Mouse (Mus musculus): ENCODE measurements at regions not wholly inside any gene's neighbourhood (a gene's known extent, or its start where the extent isn't known, plus 50 kb on each side); places are given as distances from the start of the nearest gene placed in this dataset.
A peak's percentile ranks its signal among the peaks of the same experiment; 100 is the strongest.

DNA sequence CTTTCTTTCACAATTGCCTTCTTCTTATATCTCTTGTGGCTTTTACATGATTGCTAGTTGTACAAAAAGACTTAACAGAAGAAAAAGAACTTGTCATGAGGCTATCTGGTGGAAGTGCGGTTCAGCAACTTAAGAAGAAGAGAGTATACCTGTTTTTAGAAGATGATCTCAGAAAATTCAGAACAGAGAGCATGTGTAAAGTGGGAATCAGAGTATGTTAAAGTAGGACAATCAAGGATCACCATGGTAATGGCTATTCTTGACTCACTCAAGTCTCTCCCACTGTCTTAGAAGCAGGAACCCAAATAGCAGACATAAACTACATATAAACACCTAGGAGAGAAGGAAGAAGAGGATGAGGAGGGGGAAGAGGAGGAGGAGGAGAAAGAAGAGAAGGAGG is 857.9 kb upstream of the Nr2f1 start:
- DNase-seq (ENCODE audit: low spot score in 2 of 2), result no peak

DNA sequence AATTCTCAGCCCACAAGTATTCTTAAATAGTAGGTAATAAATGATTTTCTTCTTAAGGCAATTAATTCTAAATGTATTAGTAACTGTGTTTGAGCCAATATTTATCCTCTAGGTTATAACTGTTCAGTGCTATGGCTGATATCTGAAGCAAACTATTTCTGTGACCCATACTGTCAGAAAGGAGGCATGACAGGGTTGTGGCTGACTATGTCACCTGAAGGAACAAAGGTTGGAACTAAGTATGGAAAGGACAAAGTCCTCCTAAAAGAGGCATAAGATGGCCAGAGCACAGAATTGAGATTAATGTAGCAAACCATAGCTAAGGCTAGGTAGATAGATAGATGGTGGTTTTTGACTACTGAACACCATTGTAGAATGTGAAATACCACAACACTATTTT is 854.9 kb upstream of the Nr2f1 start:
- DNase-seq (ENCODE audit: low spot score in 2 of 2), result no peak

DNA sequence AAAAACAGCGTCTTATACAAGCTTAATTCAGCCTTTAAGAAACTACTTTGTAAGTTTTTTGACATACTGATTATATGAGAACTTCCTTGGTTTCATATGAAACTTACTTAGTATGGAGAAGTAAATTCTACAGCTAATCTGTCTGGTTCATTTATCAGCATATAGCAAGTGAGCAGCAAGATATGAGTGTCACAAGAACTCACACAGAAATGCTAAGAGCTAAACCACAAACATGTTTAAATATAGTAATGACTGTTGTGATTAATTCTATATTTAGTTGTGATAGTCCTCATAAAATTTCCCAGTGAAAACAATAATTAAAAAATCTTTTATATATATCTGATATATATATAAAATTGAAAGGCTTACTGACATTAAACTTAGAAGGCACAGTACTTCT is 853.9 kb upstream of the Nr2f1 start:
- DNase-seq (ENCODE audit: low spot score in 2 of 2), result no peak

DNA sequence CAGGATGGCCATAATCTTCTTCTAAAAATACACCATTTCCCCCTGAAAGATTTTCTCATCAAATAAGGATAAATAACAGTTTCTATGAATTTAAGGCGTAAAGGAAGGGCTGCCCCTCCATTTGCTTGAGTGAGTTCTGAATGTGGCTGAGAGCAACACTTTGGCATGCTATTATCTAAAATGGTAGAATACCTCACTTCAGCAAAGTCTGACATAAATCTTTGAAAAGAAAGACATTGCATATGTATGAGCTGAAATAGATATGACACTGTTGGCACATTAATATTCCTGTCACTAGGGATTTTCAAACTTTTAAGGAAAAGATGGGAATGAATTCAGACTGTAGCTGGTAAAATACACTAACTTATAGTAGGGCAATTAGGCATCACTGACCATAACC is 847.7 kb upstream of the Nr2f1 start:
- no peak for DNase-seq (ENCODE audit: low spot score in 2 of 2)

DNA sequence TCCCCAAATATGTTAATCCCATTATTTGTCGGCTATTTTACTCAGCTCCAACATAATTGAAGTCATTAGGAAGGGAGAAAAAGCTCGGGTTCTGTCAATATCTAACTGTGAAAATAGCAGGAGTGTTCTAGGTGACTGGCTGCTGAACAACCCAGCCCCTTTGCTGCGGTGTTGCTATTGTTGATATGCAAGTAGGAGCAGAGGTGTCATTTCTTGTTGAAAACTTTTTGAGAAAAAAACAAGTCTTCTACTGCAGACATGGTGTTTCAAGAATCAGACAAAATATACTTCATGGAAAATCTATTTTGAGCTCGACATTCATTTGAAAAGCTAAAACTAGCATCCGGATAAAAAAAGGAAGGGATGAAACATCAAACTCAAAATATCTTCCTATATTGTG is 845.1 kb upstream of the Nr2f1 start:
- DNase-seq (ENCODE audit: low spot score in 2 of 2), result no peak

DNA sequence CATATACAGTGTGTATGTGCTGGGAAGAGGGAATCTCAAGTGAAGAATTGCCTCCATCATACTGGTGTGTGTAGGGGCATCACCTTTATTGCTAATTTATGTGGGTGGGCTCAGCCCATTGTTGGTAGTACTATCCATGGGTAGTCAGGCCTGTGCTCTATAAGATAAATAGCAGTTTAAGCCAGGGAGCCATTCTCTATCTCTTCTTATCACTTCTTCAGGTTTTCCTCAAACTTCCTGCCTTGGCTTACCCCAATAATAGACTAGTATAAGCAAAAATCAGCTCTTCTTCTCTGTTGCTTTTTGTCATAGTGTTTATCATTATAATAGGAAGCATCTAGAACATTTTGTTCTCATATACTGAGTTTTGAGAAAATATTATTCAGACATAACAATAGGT is 838.3 kb upstream of the Nr2f1 start:
- DNase-seq (ENCODE audit: low spot score in 2 of 2), result no peak

DNA sequence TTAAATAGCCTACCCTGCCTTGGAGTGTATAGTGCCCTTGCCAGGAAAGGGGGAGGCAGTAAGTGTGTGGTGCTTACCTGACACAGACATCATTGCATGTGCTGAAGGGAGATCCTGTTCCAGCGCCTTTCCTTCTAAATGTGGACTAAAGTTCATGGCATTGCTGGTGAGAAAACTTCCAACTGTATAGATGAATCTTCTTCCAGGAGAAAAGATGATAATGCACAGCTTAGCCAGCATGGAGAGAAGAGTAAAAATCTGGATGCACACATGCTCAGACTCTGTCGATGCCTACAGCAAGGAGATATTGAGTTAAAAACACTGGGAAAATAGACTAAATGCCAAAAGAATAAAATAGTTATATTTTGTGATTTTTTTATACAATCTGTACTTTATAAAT is 835.7 kb upstream of the Nr2f1 start:
- DNase-seq (ENCODE audit: low spot score in 2 of 2), result no peak

DNA sequence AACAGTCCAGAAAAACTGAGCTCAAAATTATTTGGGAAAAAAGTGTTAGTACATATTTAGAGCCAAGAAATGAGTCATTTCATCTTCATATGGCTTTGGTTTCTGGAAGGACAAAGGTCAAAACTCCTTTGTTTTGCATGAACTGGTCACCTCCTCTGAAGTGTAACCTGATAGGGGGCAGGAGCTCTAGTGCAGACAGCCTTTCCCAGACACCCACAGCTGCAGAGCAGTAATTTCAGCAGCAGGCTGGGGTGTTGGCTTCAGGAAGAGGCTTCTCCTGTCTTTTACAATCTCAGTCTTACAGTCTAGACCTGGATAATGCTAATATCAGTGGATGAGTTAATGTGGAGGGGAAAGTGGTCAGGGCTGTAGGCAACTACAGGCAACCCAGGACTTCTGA is 830.4 kb upstream of the Nr2f1 start:
- no peak for DNase-seq (ENCODE audit: low spot score in 2 of 2)

DNA sequence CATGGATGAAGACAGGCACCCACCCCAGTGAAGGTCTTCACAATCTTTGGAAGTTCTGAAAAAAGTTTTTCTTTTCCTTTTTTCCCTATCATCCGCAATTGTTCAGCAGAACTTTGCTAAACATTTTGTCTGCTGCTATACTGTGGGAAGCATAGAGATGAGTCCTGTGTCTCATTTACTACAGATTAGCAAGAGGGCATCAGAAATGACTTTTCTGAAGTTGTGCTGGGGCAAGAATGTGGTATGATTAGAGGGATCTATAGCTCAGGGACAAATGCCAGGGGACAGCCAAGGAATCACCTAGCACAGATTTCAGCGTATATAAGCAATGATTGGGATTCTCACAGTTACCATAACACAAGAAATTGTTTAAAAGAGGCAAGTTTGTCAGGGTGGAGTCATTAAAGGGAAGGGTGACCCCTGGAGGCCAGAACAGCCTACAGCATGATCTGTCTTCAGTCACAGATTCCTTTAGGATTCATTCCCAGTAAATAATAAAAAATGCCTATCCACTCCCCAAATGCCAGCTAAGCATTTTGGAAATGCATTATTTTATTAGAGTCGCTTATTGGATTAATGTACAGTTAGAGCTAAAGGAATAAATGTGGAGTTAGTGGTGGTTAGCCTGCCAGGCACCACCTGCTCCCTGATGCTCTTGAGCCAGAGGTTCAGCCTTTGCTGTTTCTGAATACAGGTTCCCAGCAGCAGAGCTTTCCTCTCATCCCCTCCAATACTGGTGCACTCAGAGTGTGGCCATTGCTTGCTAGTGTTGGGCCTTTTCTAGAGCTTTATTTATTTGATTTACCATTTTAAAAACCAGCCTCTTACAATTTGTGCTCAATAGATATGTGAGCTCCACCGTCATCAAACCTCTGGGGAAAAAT is 828.6 kb upstream of the Nr2f1 start:
- DNase-seq (ENCODE audit: low spot score in 2 of 2), result peak; percentile 23 to 57

DNA sequence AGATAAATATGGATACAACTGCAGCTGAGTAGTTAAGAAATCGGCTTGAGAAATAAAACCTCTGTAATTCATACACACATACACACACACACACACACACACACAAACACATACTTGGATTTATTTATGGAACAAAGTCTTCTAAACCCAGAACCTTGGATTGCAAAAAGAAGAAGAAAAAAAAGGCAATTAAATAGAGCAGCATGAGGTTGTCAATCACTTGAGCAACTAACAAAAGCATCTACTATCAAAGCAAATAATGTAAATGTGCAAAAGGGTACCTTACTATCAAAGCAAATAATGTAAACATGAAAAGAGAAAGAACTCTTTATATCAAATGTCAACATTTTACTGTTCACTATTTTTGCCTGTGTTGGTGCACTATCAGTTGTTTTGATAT is 826.1 kb upstream of the Nr2f1 start:
- no peak for DNase-seq (ENCODE audit: low spot score in 2 of 2)

DNA sequence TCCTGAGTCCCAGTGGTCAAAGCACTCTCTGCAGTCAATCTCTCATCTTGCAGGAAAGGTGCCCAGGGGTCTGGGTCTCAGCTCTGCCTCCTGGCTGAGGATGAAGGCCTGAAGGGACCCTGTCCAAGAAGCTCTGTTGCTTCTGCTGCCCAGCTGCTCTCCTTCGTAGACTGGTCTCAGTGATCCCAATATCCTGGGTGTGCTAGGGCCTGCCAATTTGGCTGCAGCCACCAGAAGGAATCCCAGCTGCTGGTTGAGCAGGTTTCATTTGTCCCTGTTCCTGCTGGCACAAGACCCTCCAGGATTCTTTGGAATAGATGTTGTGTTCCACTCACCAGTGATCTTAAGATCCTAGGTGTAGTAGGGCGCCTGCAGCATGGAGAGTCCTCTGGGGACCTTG is 818.5 kb upstream of the Nr2f1 start:
- DNase-seq (ENCODE audit: low spot score in 2 of 2), result no peak

DNA sequence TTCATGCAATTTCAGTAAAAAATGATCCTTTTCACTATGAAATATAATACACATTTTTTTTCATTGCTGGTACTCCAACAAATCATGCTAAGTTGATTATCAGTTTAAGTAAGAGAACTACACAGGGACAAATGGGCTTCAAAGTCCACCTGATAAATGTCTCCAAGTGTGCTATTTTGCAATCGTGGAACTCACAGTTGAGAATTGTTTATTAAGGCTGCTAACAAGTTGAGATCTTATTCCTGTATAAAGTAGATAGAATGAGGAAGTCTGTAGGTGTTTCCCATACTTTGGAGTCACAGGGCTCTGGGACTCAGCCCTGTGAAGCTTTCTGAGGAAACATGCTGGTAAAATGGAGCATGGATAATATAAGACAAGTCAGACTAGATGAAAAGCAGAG is 803.8 kb upstream of the Nr2f1 start:
- no peak for DNase-seq (ENCODE audit: low spot score in 2 of 2)

DNA sequence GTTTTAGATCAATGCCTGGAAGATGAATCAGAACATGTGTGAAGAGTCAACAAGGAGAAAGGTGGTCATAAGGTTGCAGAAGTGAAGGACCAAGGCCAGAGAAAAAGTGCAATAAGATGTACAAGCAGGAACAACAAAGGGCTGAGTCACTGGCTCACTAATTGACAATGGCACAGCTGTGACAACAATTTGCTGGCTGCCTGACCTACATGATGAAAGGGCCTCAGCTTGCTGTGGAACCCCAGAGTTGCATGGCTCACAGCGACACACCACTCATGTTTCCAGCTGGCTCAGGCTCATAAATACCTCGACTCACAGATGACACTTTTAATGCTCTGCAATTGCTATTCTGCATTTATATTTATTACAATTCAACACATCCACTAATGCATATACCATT is 799.3 kb upstream of the Nr2f1 start:
- peak in 1 of 2 experiments; percentile 44 for DNase-seq (ENCODE audit: low spot score in 2 of 2)

DNA sequence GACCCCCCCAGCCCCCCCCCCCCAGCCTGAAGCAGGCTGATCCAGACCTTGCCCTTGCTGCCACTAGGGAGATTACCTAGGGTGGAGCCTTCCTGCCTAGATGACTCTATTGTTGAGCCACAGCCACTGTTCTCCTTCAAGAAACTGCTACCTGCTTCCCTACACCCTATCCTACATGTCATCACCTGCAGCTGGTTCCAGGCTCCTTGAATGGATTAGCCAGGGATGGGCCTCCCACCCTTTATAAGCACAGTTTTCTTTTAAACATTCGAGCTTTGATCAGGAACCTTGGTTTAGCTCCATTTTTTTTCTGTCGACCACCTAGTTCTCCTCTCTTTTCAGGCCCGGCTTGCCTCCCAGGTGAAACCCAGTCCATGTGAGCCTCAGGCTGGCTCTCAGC is 792.8 kb upstream of the Nr2f1 start:
- no peak for DNase-seq (ENCODE audit: low spot score in 2 of 2)

DNA sequence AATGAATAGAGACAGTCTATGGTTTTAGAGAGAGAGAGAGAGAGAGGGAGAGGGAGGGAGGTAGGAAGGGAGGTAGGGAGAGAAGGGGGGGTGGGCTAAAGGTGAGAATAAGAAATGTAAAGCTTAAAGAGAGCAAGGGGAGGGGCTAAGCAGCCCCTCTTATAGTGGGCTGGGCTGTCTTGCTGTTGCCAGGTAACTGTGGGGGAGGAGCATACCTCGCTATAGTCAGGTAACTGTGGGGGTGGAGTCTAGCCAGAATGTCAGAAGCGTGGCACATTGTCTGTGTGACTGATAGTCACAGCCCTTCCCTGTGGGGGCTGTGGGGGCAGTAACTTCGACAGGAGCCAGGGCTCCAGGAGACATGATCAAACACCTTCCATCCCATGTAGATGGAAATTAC is 786.4 kb upstream of the Nr2f1 start:
- DNase-seq (ENCODE audit: low spot score in 2 of 2), result no peak

DNA sequence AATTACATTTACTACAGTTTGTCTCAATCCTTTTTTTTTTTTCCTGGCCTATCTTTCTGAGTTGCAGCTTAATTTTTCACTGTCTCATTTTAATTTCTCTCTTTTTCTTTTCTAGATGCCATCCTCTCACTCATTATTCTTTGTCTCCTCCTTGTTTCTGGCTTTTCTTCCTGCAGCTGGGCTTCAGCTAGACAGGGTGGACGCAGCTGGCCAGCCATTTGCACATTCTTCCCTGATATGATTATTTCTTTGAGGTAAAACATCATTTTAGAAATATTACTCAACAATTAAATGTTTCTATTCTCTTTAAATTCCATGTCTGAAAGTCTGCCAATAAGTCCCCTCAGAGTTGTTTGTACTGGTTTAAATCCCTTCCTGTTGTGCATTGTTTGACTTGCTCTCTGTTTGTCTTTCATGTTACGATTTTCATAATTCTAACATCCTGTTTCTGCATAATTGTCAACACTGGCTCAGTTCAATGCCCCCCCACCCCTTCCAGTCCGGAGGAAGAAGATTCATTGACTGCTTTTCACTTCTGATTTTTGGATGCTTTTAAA is 777.7 kb upstream of the Nr2f1 start:
- DNase-seq (ENCODE audit: low spot score in 2 of 2), result no peak

DNA sequence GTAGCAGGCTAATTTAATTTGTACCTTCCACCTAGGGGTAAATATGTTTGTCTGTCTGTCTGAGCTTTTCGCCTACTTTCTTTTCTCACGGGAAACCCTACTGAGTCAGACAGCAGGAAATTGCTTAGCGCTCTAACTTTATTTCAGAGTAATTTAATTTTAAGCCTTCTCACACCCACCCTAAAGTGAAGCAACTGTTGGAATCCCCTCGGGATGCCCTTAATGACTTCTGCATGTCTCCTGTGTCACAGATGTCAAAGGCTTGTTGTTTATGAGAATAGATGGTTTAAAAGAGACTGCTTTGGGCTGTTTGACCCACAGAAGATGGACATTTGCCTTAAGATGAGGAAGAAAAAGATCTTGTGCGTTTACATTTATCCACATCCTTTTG is 738.8 kb upstream of the Nr2f1 start:
- DNase-seq (ENCODE audit: low spot score in 2 of 2), result peak in 1 of 2 experiments; percentile 2

DNA sequence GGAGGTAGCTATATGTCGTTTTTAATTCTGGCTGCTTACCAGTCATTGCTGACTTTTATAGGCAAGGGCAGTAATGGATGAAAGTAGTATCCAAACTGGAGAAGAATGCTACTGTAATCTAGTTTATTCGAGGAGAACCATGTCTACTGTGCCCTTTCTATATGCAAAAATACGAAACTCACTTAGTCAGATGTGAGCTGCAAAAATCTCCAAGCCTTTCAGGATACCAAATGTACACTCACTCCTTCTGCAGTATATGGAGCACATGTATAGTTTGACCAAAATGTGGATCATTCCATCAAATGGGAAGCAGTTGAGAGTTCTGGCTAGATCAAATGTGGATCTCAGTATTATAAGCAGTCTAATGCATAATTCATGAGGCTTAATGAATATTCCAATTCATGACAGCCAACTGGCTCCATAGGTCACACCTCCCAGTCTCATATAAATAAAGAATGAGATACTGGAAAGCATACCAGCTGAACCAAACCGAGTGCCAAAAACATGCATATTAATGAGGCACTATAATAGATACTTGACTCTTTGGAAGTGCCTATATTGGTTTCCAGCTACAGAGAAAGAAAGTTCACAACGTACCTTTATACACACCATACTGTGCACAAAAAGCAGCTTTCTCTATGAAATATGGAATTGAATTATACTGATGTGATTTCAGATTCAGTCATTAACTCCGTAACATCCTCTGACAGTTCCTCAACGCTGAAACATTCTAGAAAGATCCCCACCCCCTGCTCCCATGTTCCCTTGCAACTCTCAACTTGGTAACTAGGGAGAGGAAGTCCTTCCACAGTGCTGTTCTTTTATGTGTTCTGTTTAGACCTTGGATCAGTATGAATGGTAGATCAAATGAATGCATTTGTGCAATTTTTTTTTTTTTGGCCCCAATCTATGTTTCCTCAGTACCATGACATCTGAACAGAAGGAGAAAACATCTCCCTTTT is 738.1 kb upstream of the Nr2f1 start:
- DNase-seq (ENCODE audit: low spot score in 2 of 2), result peak; percentile 3 to 66

DNA sequence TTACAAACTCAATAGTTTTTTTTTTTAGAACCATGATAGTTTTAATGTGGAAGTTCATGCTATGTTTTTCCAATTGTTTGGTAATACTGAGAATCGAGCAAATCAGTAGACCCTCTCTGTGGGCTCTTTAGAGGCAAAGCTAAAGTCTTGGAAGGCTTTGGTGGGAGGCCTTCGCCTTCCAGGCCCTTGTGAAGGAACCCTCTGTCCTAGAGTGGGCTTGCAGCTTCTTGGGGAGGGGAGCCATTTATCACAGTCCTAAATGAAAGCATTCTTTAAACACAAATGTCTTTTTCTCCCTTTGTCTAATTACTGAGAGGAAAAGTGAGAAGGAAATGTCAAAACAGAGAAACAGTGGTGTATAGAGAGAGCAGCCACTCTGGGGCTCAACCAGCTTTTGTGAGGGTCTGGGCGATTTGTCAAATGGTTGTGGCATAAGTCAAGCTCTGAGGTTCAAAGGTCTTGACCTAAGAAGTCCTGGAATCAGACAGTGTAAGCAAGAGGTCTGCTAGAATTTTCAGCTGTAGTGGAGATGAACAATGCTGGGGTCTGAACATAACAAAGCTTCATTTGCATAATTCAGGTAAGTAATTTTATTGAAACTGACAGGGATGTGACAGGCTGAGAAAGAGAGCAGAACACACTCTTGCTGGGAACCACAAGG is 736.6 kb upstream of the Nr2f1 start:
- peak in 1 of 2 experiments; percentile 3 for DNase-seq (ENCODE audit: low spot score in 2 of 2)

DNA sequence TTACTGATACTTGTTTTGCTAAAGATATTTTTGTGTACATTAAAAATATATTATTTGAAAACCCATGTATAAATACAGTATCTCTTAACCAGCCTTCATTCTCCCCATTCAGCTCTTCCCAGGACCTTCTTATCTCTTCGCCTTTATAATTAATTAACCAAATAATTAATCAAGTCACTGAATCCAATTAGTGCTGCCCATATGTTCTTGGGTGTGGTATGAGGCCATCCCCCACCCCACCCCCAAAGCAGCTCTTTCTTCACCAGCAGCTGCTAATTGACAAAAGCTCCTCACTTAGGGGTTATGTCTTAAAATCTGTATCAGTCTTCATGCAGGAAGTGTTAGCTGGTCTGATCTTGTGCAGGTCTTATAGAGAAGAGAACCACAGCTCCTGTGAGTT is 728.8 kb upstream of the Nr2f1 start:
- DNase-seq (ENCODE audit: low spot score in 2 of 2), result no peak

DNA sequence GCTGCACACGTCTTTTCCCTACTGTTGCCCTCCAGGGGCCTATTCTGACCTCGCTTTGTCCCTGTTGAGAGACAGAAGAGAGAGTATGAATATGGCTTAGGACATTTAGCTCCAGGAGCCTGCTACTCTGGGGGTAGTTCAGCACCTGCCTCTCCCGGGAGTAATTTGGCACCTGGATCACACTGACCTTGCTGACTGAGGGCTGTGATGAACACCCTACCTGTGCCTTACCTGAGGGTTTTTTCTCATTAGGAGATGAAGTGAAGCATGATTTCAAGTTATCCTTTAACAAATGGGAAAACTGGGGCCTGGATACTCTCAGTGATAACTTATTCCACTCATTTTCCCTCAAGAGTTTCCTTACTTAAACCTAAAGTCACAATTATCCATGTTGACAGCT is 721.2 kb upstream of the Nr2f1 start:
- no peak for DNase-seq (ENCODE audit: low spot score in 2 of 2)
